Mouse (Mus musculus): ENCODE results near the gene Tlk2.

- no peak for TF ChIP-seq POLR2A (IDR thresholded peaks at IDR 0.05; ENCODE audit: low read depth, low read length)
- no peak for TF ChIP-seq CTCF (IDR thresholded peaks at IDR 0.05; ENCODE audit: borderline replicate concordance, insufficient read depth, low read length)
These were observed 134.5 kb downstream of the Tlk2 start for GRCm38 (mm10) chr11:105312972-105313632.
